8 mouse cellular contexts compared by ENCODE assay signal in the genomic region with DNA sequence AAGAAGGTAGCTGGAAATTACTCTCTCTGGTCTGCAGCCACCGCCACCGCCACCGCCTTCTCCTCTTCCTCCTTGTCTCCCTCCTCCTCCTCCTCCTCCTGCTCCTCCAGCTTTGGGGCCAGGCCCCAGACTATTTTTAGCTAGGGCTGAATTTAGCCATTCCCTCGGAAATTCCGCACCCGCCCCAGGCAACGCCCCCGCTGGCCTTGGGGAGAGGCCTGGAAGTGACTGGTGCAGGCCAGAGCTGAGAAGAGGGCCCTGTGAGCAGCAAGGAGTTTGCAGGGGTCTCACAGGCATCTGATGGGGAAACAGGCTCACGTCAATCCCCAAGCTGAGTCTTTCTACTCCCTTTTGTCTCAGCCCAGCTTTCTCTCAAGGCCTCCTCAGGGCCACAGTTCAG. TPM values are rescaled to one million over a fixed set of nuclear protein-coding genes. Genes with fewer than 3 reads are reported as not detected.
DNase-seq lines count a peak whose midpoint lies in the region; ATAC-seq and TF ChIP-seq lines count a peak whose summit lies in the region.
"Had no signal": no experiment of that assay in that cellular context is flagged by ENCODE, and none has a peak within 500 bp of the region (broad histone marks: within the 10 kb centered on the region; RNA-seq: fewer than 3 reads in every experiment).

No protein-coding gene starts in this region.

- no peak for ATAC-seq in limb, embryonic 12.5 days (ENCODE audit: insufficient number of reproducible peaks, insufficient read depth, low FRiP score, low TSS enrichment, low read depth)
- peak; percentile 30; the same call in 1 of the 2 replicates for ATAC-seq in stomach, postnatal 0 days (ENCODE audit: low FRiP score, low TSS enrichment)
- no peak for ATAC-seq in cerebellum, adult (ENCODE audit: insufficient number of reproducible peaks, low FRiP score, low TSS enrichment)

- peaks cover 23% of the 10 kb centered on the region for H3K4me1 ChIP-seq in heart, adult 2 months (ENCODE audit: control insufficient read depth, insufficient read depth, low read length)
- H3K4me1 ChIP-seq in limb, embryonic 12.5 days (replicated peaks): peaks cover 77% of the 10 kb centered on the region
- peaks cover 17% of the 10 kb centered on the region for H3K4me1 ChIP-seq in stomach, postnatal 0 days (replicated peaks; ENCODE audit: control insufficient read depth, insufficient read depth)

- H3K79me2 ChIP-seq in heart, adult 2 months (replicated peaks; ENCODE audit: control insufficient read depth, insufficient read depth, low read length): no peaks in the 10 kb centered on the region

- H3K9me3 ChIP-seq in limb, embryonic 12.5 days: no peaks in the 10 kb centered on the region
- no peaks in the 10 kb centered on the region for H3K9me3 ChIP-seq in stomach, postnatal 0 days (ENCODE audit: control insufficient read depth, low read length)
- H3K9me3 ChIP-seq: midbrain, embryonic 12.5 days had no signal

- TF ChIP-seq EP300 in heart, adult 2 months (IDR thresholded peaks at IDR 0.05; ENCODE audit: insufficient read depth, low read depth, low read length): no peak
- no peak for TF ChIP-seq EP300 in stomach, postnatal 0 days (optimal IDR thresholded peaks at IDR 0.05)

- 11% methylated on average over 9 of the region's 9 CpGs for WGBS in heart, adult 2 months
- 35% methylated on average over 9 of the region's 9 CpGs for WGBS in limb, embryonic 12.5 days
- WGBS in stomach, postnatal 0 days: 22% methylated on average over 9 of the region's 9 CpGs

- peak; percentile 42; the same call in 1 of the 2 replicates for TF ChIP-seq POLR2A in heart, adult 2 months (IDR thresholded peaks at IDR 0.05; ENCODE audit: insufficient read depth, low read depth, low read length)

- no peaks in the 10 kb centered on the region for H3K36me3 ChIP-seq in heart, adult 2 months (ENCODE audit: control insufficient read depth, insufficient read depth, low read length)
- peaks cover 82% of the 10 kb centered on the region for H3K36me3 ChIP-seq in limb, embryonic 12.5 days
- H3K36me3 ChIP-seq in stomach, postnatal 0 days (ENCODE audit: control insufficient read depth, insufficient read depth, low read length): 0 out of 2 replicates have a peak, but pooled peaks cover 3% of the 10 kb centered on the region

- H3K4me2 ChIP-seq in limb, embryonic 12.5 days: peak overlapping the region; percentile 40
- H3K4me2 ChIP-seq in stomach, postnatal 0 days (replicated peaks; ENCODE audit: low read depth): peak overlapping the region; percentile 18
- H3K4me2 ChIP-seq: midbrain, embryonic 12.5 days had no signal

- H3K9ac ChIP-seq in heart, adult 2 months (ENCODE audit: low read depth, low read length): peak overlapping the region; percentile 17
- peak overlapping the region; percentile 48 for H3K9ac ChIP-seq in limb, embryonic 12.5 days (replicated peaks)
- 0 out of 2 replicates have a peak overlapping the region, but pooled peaks have one; percentile 18 for H3K9ac ChIP-seq in stomach, postnatal 0 days (ENCODE audit: low read length)
- H3K9ac ChIP-seq: midbrain, embryonic 12.5 days had no signal

- TF ChIP-seq CTCF in heart, adult 2 months (IDR thresholded peaks at IDR 0.05): no peak
- TF ChIP-seq CTCF in stomach, postnatal 0 days (IDR thresholded peaks at IDR 0.05; ENCODE audit: low read depth): peak; percentile 16; the same call in 1 of the 2 replicates

- peak overlapping the region; percentile 81 for H3K27ac ChIP-seq in heart, adult 2 months
- H3K27ac ChIP-seq in limb, embryonic 12.5 days: peak overlapping the region; percentile 85
- peak overlapping the region; percentile 82 for H3K27ac ChIP-seq in stomach, postnatal 0 days (replicated peaks)
- H3K27ac ChIP-seq: midbrain, embryonic 12.5 days had no signal

- no peak overlapping the region for H3K4me3 ChIP-seq in heart, adult 2 months
- no peak overlapping the region for H3K4me3 ChIP-seq in limb, embryonic 12.5 days (replicated peaks)
- no peak overlapping the region for H3K4me3 ChIP-seq in stomach, postnatal 0 days (ENCODE audit: low read depth, low read length)
- H3K4me3 ChIP-seq: midbrain, embryonic 12.5 days had no signal

- no peaks in the 10 kb centered on the region for H3K27me3 ChIP-seq in heart, adult 2 months (ENCODE audit: control insufficient read depth, insufficient read depth, low read length)
- no peaks in the 10 kb centered on the region for H3K27me3 ChIP-seq in limb, embryonic 12.5 days
- no peaks in the 10 kb centered on the region for H3K27me3 ChIP-seq in stomach, postnatal 0 days (ENCODE audit: control insufficient read depth, insufficient read depth, low read length)
- H3K27me3 ChIP-seq: midbrain, embryonic 12.5 days had no signal

- intact Hi-C loops in heart, adult 2 months (cut with DNase I): no loop called here

- DNase-seq in 3134 (ENCODE audit: extremely low read depth, insufficient read length, low spot score): peak; percentile 73
- DNase-seq in Muller cell, postnatal 12 days (ENCODE audit: inconsistent ontology term): peak; percentile 45
- peak; percentile 81 to 83 for DNase-seq in heart, adult 2 months
- DNase-seq in stomach, postnatal 0 days (ENCODE audit: low spot score): peak; percentile 53
- no peak for DNase-seq in layer of hippocampus, adult 9-10 months (ENCODE audit: low spot score)

RNA-seq across cellular contexts. Expression of gene Arhgef17, which starts 13.7 kb away (rescaled TPM):
- total RNA-seq in heart, adult 2 months (2021): 10 to 100 TPM; 26.2 to 28.4 TPM
- 23.4 and 28.9 TPM in 2 replicates for polyA plus RNA-seq in heart, adult 2 months (2012; rRNA removed)
- 8.3 and 11.1 TPM in 2 replicates for polyA plus RNA-seq in limb, embryonic 12.5 days (2016; fragmentation: Nextera tagmentation; extraction: Ambion mirVana)
- 2.2 and 2.7 TPM in 2 replicates for polyA plus RNA-seq in stomach, postnatal 0 days (2015; fragmentation: Nextera tagmentation; extraction: Ambion mirVana)

RNA-seq across cellular contexts. Expression of gene Relt, which starts 54.9 kb away (rescaled TPM):
- total RNA-seq in heart, adult 2 months (2021): 1 to 10 TPM; 4.6 to 5.5 TPM
- polyA plus RNA-seq in heart, adult 2 months (2012; rRNA removed): 6.4 and 7.2 TPM in 2 replicates
- polyA plus RNA-seq in limb, embryonic 12.5 days (2016; fragmentation: Nextera tagmentation; extraction: Ambion mirVana): 3.5 and 5.8 TPM in 2 replicates
- polyA plus RNA-seq in stomach, postnatal 0 days (2015; fragmentation: Nextera tagmentation; extraction: Ambion mirVana): 0.71 and 1.2 TPM in 2 replicates

RNA-seq across cellular contexts. Expression of gene P2ry6, which starts 56.3 kb away (rescaled TPM):
- total RNA-seq in heart, adult 2 months (2021): 1 to 10 TPM; 3.6 to 4.2 TPM
- polyA plus RNA-seq in heart, adult 2 months (2012; rRNA removed): 9.6 and 11.1 TPM in 2 replicates
- polyA plus RNA-seq in limb, embryonic 12.5 days (2016; fragmentation: Nextera tagmentation; extraction: Ambion mirVana): 2.0 and 3.0 TPM in 2 replicates
- polyA plus RNA-seq in stomach, postnatal 0 days (2015; fragmentation: Nextera tagmentation; extraction: Ambion mirVana): 6.1 and 6.4 TPM in 2 replicates
